Mouse (Mus musculus) MEL (cell line): ENCODE results near the gene Rpp30. TPM values are rescaled to one million over a fixed set of nuclear protein-coding genes. Genes with fewer than 3 reads are reported as not detected.
A peak's percentile ranks its signal among the peaks of the same experiment; 100 is the strongest.

Source experiments
- DNase-seq: peaks from one replicate; pipeline ENCODE4 v3.0.0; 2011; ENCODE audit warnings: low read depth, low spot score
- H3K27ac ChIP-seq: 2 replicates; pipeline ENCODE4 v1.5.1; 2012; ENCODE audit warnings: low read depth, mild to moderate bottlenecking, control low read depth, low read length, moderate library complexity; ENCODE audit not compliant: control insufficient read depth
- H3K27me3 ChIP-seq, 2 experiments: fragments of 150-350 bp in 1 of 2; sonication (generic) in 1 of 2; 2 replicates each; pipeline ENCODE4 v1.6.1; 2012; ENCODE audit warnings: low read length in 2 of 2, mild to moderate bottlenecking in 2 of 2, improper control_type of control experiment in 1 of 2, moderate library complexity in 1 of 2; ENCODE audit not compliant: insufficient read depth in 2 of 2, control insufficient read depth in 1 of 2
- H3K36me3 ChIP-seq, 2 experiments: 2 replicates each; pipeline ENCODE4 v1.6.1; 2012 to 2014; ENCODE audit warnings: low read length in 2 of 2, improper control_type of control experiment in 1 of 2, inconsistent platforms in 1 of 2, mild to moderate bottlenecking in 1 of 2; ENCODE audit not compliant: insufficient read depth in 2 of 2, control insufficient read depth in 1 of 2
- H3K4me1 ChIP-seq, 2 experiments: fragments of 150-350 bp in 1 of 2; sonication (generic) in 1 of 2; 2 replicates each; pipeline ENCODE4 v1.6.1; 2012; ENCODE audit warnings: low read length in 2 of 2, improper control_type of control experiment in 1 of 2, mild to moderate bottlenecking in 1 of 2; ENCODE audit not compliant: insufficient read depth in 2 of 2, control insufficient read depth in 1 of 2
- H3K4me3 ChIP-seq, 2 experiments: fragments of 150-350 bp in 1 of 2; sonication (generic) in 1 of 2; 2 replicates each; pipeline ENCODE4 v1.5.1; 2012; ENCODE audit warnings: low read depth in 2 of 2, low read length in 2 of 2, mild to moderate bottlenecking in 2 of 2, moderate library complexity in 2 of 2, control low read depth in 1 of 2, improper control_type of control experiment in 1 of 2; ENCODE audit not compliant: control insufficient read depth in 1 of 2, insufficient read depth in 1 of 2
- H3K79me2 ChIP-seq: 2 replicates; pipeline ENCODE4 v1.6.1; 2012; ENCODE audit warnings: mild to moderate bottlenecking, low read length, moderate library complexity; ENCODE audit not compliant: control insufficient read depth, poor library complexity, insufficient read depth
- H3K9ac ChIP-seq: 2 replicates; pipeline ENCODE4 v1.6.1; 2012; ENCODE audit warnings: low read depth, mild to moderate bottlenecking, control low read depth, low read length, moderate library complexity; ENCODE audit not compliant: control insufficient read depth, poor library complexity, severe bottlenecking
- H3K9me3 ChIP-seq: fragments of 150-350 bp; sonication (generic); replicated peaks from 2 replicates; pipeline ENCODE4 v1.6.1; 2012; ENCODE audit warnings: mild to moderate bottlenecking, low read length, improper control_type of control experiment, moderate library complexity; ENCODE audit not compliant: insufficient read depth
- BHLHE40 ChIP-seq: IDR thresholded peaks from 2 replicates; pipeline ENCODE4 v1.6.1; 2012; ENCODE audit warnings: low read depth, mild to moderate bottlenecking, inconsistent platforms, low read length, improper control_type of control experiment, borderline replicate concordance
- CHD1 ChIP-seq: IDR thresholded peaks from 2 replicates; pipeline ENCODE4 v1.6.1; 2012; ENCODE audit warnings: low read depth, mild to moderate bottlenecking, inconsistent platforms, low read length, improper control_type of control experiment
- CHD2 ChIP-seq: IDR thresholded peaks from 2 replicates; pipeline ENCODE4 v1.6.1; 2011; ENCODE audit warnings: low read length, improper control_type of control experiment
- E2F4 ChIP-seq: IDR thresholded peaks from 2 replicates; pipeline ENCODE4 v1.6.1; 2011; ENCODE audit warnings: low read depth, low read length, improper control_type of control experiment, borderline replicate concordance
- ELF1 ChIP-seq: IDR thresholded peaks from 2 replicates; pipeline ENCODE4 v1.6.1; 2014; ENCODE audit warnings: low read depth, mild to moderate bottlenecking, inconsistent platforms, low read length, improper control_type of control experiment, moderate library complexity
- EP300 ChIP-seq, 2 experiments: IDR thresholded peaks; 2 replicates each; pipeline ENCODE4 v1.6.1; 2011; ENCODE audit warnings: improper control_type of control experiment in 2 of 2, low read length in 2 of 2, low read depth in 1 of 2, mild to moderate bottlenecking in 1 of 2
- ETS1 ChIP-seq: IDR thresholded peaks from 2 replicates; pipeline ENCODE4 v1.6.1; 2012; ENCODE audit warnings: low read depth, mild to moderate bottlenecking, inconsistent platforms, low read length, improper control_type of control experiment, moderate library complexity
- GABPA ChIP-seq: IDR thresholded peaks from 2 replicates; pipeline ENCODE4 v1.6.1; 2012; ENCODE audit warnings: low read depth, mild to moderate bottlenecking, inconsistent platforms, low read length, improper control_type of control experiment, moderate library complexity
- GATA1 ChIP-seq: IDR thresholded peaks from 2 replicates; pipeline ENCODE4 v1.6.1; 2011; ENCODE audit warnings: low read depth, low read length, improper control_type of control experiment
- HCFC1 ChIP-seq: IDR thresholded peaks from 2 replicates; pipeline ENCODE4 v1.6.1; 2012; ENCODE audit warnings: low read depth, mild to moderate bottlenecking, inconsistent platforms, low read length, improper control_type of control experiment, moderate library complexity
- JUND ChIP-seq: IDR thresholded peaks from 2 replicates; pipeline ENCODE4 v1.6.1; 2011; ENCODE audit warnings: low read depth, mild to moderate bottlenecking, improper control_type of control experiment, low read length
- KAT2A ChIP-seq: conservative IDR thresholded peaks from 2 replicates; pipeline ENCODE4 v1.6.1; 2012; ENCODE audit warnings: low read depth, low read length, improper control_type of control experiment, inconsistent platforms
- MAFK ChIP-seq: IDR thresholded peaks from 2 replicates; pipeline ENCODE4 v1.6.1; 2011; ENCODE audit warnings: low read depth, mild to moderate bottlenecking, low read length, improper control_type of control experiment, borderline replicate concordance
- MAX ChIP-seq: IDR thresholded peaks from 2 replicates; pipeline ENCODE4 v1.6.1; 2011; ENCODE audit warnings: low read length, improper control_type of control experiment
- MAZ ChIP-seq: IDR thresholded peaks from 2 replicates; pipeline ENCODE4 v1.6.1; 2012; ENCODE audit warnings: low read depth, mild to moderate bottlenecking, inconsistent platforms, low read length, improper control_type of control experiment
- MEF2A ChIP-seq: IDR thresholded peaks from 2 replicates; pipeline ENCODE4 v1.6.1; 2014; ENCODE audit warnings: low read depth, mild to moderate bottlenecking, inconsistent platforms, low read length, improper control_type of control experiment; ENCODE audit not compliant: poor library complexity, insufficient replicate concordance, severe bottlenecking; ENCODE audit errors: extremely low read depth
- MYB ChIP-seq: IDR thresholded peaks from 2 replicates; pipeline ENCODE4 v1.6.1; 2011; ENCODE audit warnings: mild to moderate bottlenecking, low read depth, low read length, improper control_type of control experiment
- MYC ChIP-seq: IDR thresholded peaks from 2 replicates; pipeline ENCODE4 v1.6.1; 2011; ENCODE audit warnings: low read depth, mild to moderate bottlenecking, low read length, improper control_type of control experiment, moderate library complexity
- NELFE ChIP-seq: IDR thresholded peaks from 2 replicates; pipeline ENCODE4 v1.6.1; 2011; ENCODE audit warnings: low read depth, low read length, improper control_type of control experiment
- NRF1 ChIP-seq: IDR thresholded peaks from 2 replicates; pipeline ENCODE4 v1.6.1; 2014; ENCODE audit warnings: low read depth, mild to moderate bottlenecking, inconsistent platforms, low read length, improper control_type of control experiment, moderate library complexity; ENCODE audit not compliant: poor library complexity, insufficient read depth, severe bottlenecking
- POLR2A ChIP-seq, 2 experiments: IDR thresholded peaks; 2 replicates each; pipeline ENCODE4 v1.6.1; 2011 to 2012; ENCODE audit warnings: low read length in 2 of 2, mild to moderate bottlenecking in 2 of 2, control low read depth in 1 of 2, improper control_type of control experiment in 1 of 2, low read depth in 1 of 2, moderate library complexity in 1 of 2; ENCODE audit not compliant: control insufficient read depth in 1 of 2, insufficient read depth in 1 of 2, poor library complexity in 1 of 2
- POLR2AphosphoS2 ChIP-seq: IDR thresholded peaks from 2 replicates; pipeline ENCODE4 v1.6.1; 2011; ENCODE audit warnings: low read length, improper control_type of control experiment
- POLR2AphosphoS5 ChIP-seq: IDR thresholded peaks from 2 replicates; pipeline ENCODE4 v1.6.1; 2012; ENCODE audit warnings: low read depth, borderline replicate concordance, mild to moderate bottlenecking, inconsistent platforms, low read length, moderate library complexity, mixed read lengths
- RCOR1 ChIP-seq: IDR thresholded peaks from 2 replicates; pipeline ENCODE4 v1.6.1; 2012; ENCODE audit warnings: low read depth, mild to moderate bottlenecking, inconsistent platforms, low read length, improper control_type of control experiment
- SIN3A ChIP-seq: IDR thresholded peaks from 2 replicates; pipeline ENCODE4 v1.6.1; 2012; ENCODE audit warnings: low read length, improper control_type of control experiment, inconsistent platforms
- SMC3 ChIP-seq: IDR thresholded peaks from 2 replicates; pipeline ENCODE4 v1.6.1; 2011; ENCODE audit warnings: low read depth, low read length, improper control_type of control experiment
- TAL1 ChIP-seq: IDR thresholded peaks from 2 replicates; pipeline ENCODE4 v1.6.1; 2012; ENCODE audit warnings: mild to moderate bottlenecking, inconsistent platforms, low read length, moderate library complexity, mixed read lengths
- TBP ChIP-seq: IDR thresholded peaks from 2 replicates; pipeline ENCODE4 v1.8.0; 2011; ENCODE audit warnings: low read depth, low read length, improper control_type of control experiment
- TCF12 ChIP-seq: IDR thresholded peaks from 2 replicates; pipeline ENCODE4 v1.6.1; 2014; ENCODE audit warnings: low read depth, mild to moderate bottlenecking, inconsistent platforms, low read length, improper control_type of control experiment, moderate library complexity
- USF1 ChIP-seq: IDR thresholded peaks from 2 replicates; pipeline ENCODE4 v1.6.1; 2014; ENCODE audit warnings: low read depth, mild to moderate bottlenecking, inconsistent platforms, low read length, improper control_type of control experiment, moderate library complexity
- USF2 ChIP-seq, 2 experiments: IDR thresholded peaks; 2 replicates each; pipeline ENCODE4 v1.6.1; 2011 to 2012; ENCODE audit warnings: improper control_type of control experiment in 2 of 2, low read length in 2 of 2, borderline replicate concordance in 1 of 2, inconsistent platforms in 1 of 2, low read depth in 1 of 2, mild to moderate bottlenecking in 1 of 2; ENCODE audit not compliant: insufficient read depth in 1 of 2
- ZC3H11A ChIP-seq: IDR thresholded peaks from 2 replicates; pipeline ENCODE4 v1.6.1; 2012; ENCODE audit warnings: low read depth, mild to moderate bottlenecking, inconsistent platforms, low read length, improper control_type of control experiment
- ZKSCAN1 ChIP-seq: IDR thresholded peaks from 2 replicates; pipeline ENCODE4 v1.6.1; 2012; ENCODE audit warnings: low read depth, mild to moderate bottlenecking, inconsistent platforms, low read length, improper control_type of control experiment, moderate library complexity
- ZMIZ1 ChIP-seq: IDR thresholded peaks from 2 replicates; pipeline ENCODE4 v1.6.1; 2012; ENCODE audit warnings: low read depth, mild to moderate bottlenecking, inconsistent platforms, low read length, improper control_type of control experiment, moderate library complexity
- ZNF384 ChIP-seq: IDR thresholded peaks from 2 replicates; pipeline ENCODE4 v1.6.1; 2012; ENCODE audit warnings: low read depth, mild to moderate bottlenecking, inconsistent platforms, low read length, improper control_type of control experiment
- polyA plus RNA-seq, 2 experiments: library from polyadenylated mRNA; stranded (reverse) in 1 of 2; unstranded in 1 of 2; fragments of >175 nt in 1 of 2; fragments of >200 nt in 1 of 2; gene quantifications; 2 replicates each; pipeline versions ENCODE4 v1.2.1 to v1.2.4; 2012; ENCODE audit warnings: low replicate concordance in 2 of 2, low read depth in 1 of 2; ENCODE audit not compliant: insufficient read length in 2 of 2, insufficient read depth in 1 of 2, missing spikeins in 1 of 2
- total RNA-seq: library from RNA; depleted of rRNA; stranded (reverse); fragments of 300-350 nt; gene quantifications from 2 replicates; pipeline ENCODE4 v1.2.3, GENCODE M21; 2012; rRNA removed

The Rpp30 gene
- total RNA-seq (52.0 and 55.4 TPM in 2 replicates), polyA plus RNA-seq (10 to 100 TPM in 1 of 2 experiments, not detected in 1; 81.3 TPM)

DNA sequence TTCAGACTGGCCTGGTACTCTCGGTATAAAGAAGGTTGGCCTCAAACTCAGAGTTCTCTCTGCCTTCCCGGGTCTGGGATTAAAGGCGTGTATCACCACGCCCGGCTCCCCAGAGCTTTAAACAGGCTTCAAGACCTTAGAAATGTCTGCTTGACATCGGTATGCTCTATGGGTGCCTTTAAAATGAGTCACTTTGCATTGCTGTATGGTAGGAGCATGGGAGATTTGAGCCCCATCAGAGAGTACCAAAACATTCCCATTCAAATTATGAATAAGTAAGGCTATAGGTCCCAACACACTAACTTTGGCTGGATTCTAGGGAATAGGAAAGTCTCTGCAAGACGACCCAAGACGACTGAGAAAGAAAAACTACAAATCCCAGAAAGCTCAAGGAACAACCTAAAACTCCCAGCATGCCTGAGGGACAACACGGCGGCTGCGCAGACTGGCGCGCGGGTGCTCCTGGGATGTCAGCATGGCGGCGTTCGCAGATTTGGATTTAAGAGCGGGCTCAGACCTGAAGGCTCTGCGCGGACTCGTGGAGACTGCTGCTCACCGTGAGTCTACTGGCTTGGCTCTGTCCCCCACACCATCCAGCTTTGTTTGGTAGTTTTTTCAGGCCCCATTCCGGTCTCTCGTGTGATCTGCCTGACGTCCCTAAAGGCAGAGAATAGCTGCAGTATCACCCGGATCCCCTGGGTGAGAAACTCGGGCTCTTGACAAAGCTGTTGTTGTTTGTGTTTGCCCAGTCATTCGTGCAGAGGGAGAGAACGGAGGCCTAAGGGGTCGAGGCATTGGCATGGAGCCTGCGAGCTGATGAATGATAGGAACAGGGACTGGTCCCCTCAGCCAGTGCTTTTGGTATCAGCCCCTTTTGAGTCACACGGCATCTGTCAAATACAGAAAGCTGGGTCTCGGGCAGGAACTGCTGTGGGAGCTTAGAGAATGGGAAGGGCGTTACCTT is at the start of gene Rpp30:
Gene Rpp30, plus strand, starts transcription at position 455 of the 964 bp plus-strand sequence.
- peaks cover 0 to 2% of the 10 kb centered on the region in 2 experiments; a peak in 1 of 4 replicates for H3K4me1 ChIP-seq
- peak; percentile 93 for DNase-seq
- no peaks in the 10 kb centered on the region for H3K9me3 ChIP-seq
- H3K27me3 ChIP-seq, result no peaks in the 10 kb centered on the region
- H3K79me2 ChIP-seq, result peaks cover 14% of the 10 kb centered on the region
- peak within 1 kb of the TSS; percentile 62 for H3K27ac ChIP-seq
- peak within 1 kb of the TSS; percentile 85 for H3K9ac ChIP-seq
- peaks cover under 1 to 6% of the 10 kb centered on the region in 2 experiments; a peak in 3 of 4 replicates for H3K36me3 ChIP-seq
- peak within 1 kb of the TSS; percentile 83 to 93 for H3K4me3 ChIP-seq
- TF ChIP-seq GATA1, result no peak
- peak; percentile 57; the same call in 1 of the 2 replicates for TF ChIP-seq NELFE
- TF ChIP-seq POLR2A (IDR thresholded peaks at IDR 0.05; ENCODE audit: control insufficient read depth in 1 of 2, insufficient read depth in 1 of 2, low read depth in 1 of 2, low read length in 2 of 2, poor library complexity in 1 of 2), result peak; percentile 60 to 79
- TF ChIP-seq MYB, result no peak
- TF ChIP-seq CHD1, result no peak
- TF ChIP-seq MEF2A, result no peak
- no peak for TF ChIP-seq BHLHE40
- peak; percentile 98 for TF ChIP-seq HCFC1
- TF ChIP-seq MAFK, result no peak
- TF ChIP-seq SMC3, result no peak
- TF ChIP-seq POLR2AphosphoS5, result no peak
- no peak for TF ChIP-seq ETS1
- no peak for TF ChIP-seq E2F4
- TF ChIP-seq RCOR1, result no peak
- peak; percentile 62 for TF ChIP-seq SIN3A
- TF ChIP-seq ZKSCAN1, result no peak
- TF ChIP-seq ZC3H11A, result no peak
- peak; percentile 20; the same call in 1 of the 2 replicates for TF ChIP-seq MYC
- TF ChIP-seq USF1, result no peak
- peak; percentile 84 for TF ChIP-seq TBP
- TF ChIP-seq TAL1, result no peak
- TF ChIP-seq ZMIZ1, result no peak
- TF ChIP-seq NRF1, result peak; percentile 87
- peak; percentile 34; the same call in 1 of the 2 replicates for TF ChIP-seq ELF1
- TF ChIP-seq MAZ, result no peak
- no peak for TF ChIP-seq ZNF384
- TF ChIP-seq JUND, result no peak
- TF ChIP-seq GABPA, result no peak
- TF ChIP-seq POLR2AphosphoS2, result no peak
- no peak for TF ChIP-seq USF2 (IDR thresholded peaks at IDR 0.05; ENCODE audit: borderline replicate concordance in 1 of 2, insufficient read depth in 1 of 2, low read depth in 1 of 2, low read length in 2 of 2)
- peak; percentile 98 for TF ChIP-seq KAT2A
- no peak for TF ChIP-seq EP300 (IDR thresholded peaks at IDR 0.05; ENCODE audit: low read depth in 1 of 2, low read length in 2 of 2)
- TF ChIP-seq MAX, result no peak
- peak; percentile 57; the same call in 1 of the 2 replicates for TF ChIP-seq TCF12
- no peak for TF ChIP-seq CHD2
